Mouse (Mus musculus): Measurements from ENCODE around the gene Prep.
A peak's percentile ranks its signal among the peaks of the same experiment; 100 is the strongest.

Gene Prep

GRCm38 (mm10) chr10:45066931-45067308, at the start of gene Prep:
Prep (plus strand) TSS chr10:45067203.
- DNase-seq: peak; percentile 93

GRCm38 (mm10) chr10:45017352-45017751, 49.7 kb upstream of the Prep start:
- DNase-seq: no peak

- DNase-seq: no peak
These were observed 49.2 kb upstream of the Prep start for GRCm38 (mm10) chr10:45017851-45018250.

GRCm38 (mm10) chr10:45019418-45019817, 47.6 kb upstream of the Prep start:
- no peak for DNase-seq

- no peak for DNase-seq
These were observed 47.2 kb upstream of the Prep start for GRCm38 (mm10) chr10:45019849-45020248.

GRCm38 (mm10) chr10:45020291-45020690, 46.7 kb upstream of the Prep start:
- peak; percentile 61 for DNase-seq

- no peak for DNase-seq
These were observed 41.8 kb upstream of the Prep start for GRCm38 (mm10) chr10:45025184-45025583.

GRCm38 (mm10) chr10:45026935-45027334, 40.1 kb upstream of the Prep start:
- DNase-seq: no peak

GRCm38 (mm10) chr10:45045268-45045928, 21.6 kb upstream of the Prep start:
- DNase-seq: peak; percentile 81

- DNase-seq: no peak
These were observed 18.8 kb upstream of the Prep start for GRCm38 (mm10) chr10:45048158-45048557.

GRCm38 (mm10) chr10:45048622-45049021, 18.4 kb upstream of the Prep start:
- no peak for DNase-seq

GRCm38 (mm10) chr10:45051125-45051744, 15.8 kb upstream of the Prep start:
- DNase-seq: peak; percentile 77

- no peak for DNase-seq
These were observed 8.6 kb upstream of the Prep start for GRCm38 (mm10) chr10:45058361-45058760.

GRCm38 (mm10) chr10:45060841-45061240, 6.2 kb upstream of the Prep start:
- no peak for DNase-seq

GRCm38 (mm10) chr10:45066131-45066930, 672 bp upstream of the Prep start:
- DNase-seq: peak; percentile 54

- peak; percentile 24 for DNase-seq
These were observed 478 bp downstream of the Prep start for GRCm38 (mm10) chr10:45067436-45067925.

- no peak for DNase-seq
These were observed 2.6 kb downstream of the Prep start for GRCm38 (mm10) chr10:45069557-45069956.

- DNase-seq: no peak
These were observed 3.4 kb downstream of the Prep start for GRCm38 (mm10) chr10:45070362-45070761.

- DNase-seq: no peak
These were observed 4.2 kb downstream of the Prep start for GRCm38 (mm10) chr10:45070929-45071813.

GRCm38 (mm10) chr10:45072339-45072738, 5.3 kb downstream of the Prep start:
- no peak for DNase-seq

GRCm38 (mm10) chr10:45074543-45074942, 7.5 kb downstream of the Prep start:
- no peak for DNase-seq

- no peak for DNase-seq
These were observed 8.6 kb downstream of the Prep start for GRCm38 (mm10) chr10:45075491-45076051.

Measured in thymus, postnatal 14 days (tissue).